Mouse (Mus musculus): Measurements from ENCODE around the gene Defb19.

The Defb19 gene

DNA sequence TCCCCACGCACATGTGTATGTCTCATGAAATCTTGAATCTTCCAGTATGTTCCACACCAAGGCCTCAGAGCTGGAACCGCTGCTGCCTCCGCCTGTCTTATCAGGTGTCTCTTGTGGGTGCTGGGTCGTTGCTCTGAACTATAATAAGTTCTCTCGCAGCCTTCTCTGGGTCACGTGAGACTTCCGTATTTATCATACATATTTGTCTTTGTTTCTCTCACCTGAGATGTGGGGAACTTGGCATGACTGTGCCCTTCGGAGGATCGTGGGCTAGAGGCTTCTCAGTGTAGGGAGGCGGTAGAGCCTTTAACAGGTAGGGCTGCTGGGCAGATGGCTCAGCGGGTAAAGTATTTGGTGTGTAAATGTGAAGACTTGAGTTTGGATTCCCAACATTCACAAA, 500 bp upstream of the Defb19 start:
- DNase-seq = no peak

DNA sequence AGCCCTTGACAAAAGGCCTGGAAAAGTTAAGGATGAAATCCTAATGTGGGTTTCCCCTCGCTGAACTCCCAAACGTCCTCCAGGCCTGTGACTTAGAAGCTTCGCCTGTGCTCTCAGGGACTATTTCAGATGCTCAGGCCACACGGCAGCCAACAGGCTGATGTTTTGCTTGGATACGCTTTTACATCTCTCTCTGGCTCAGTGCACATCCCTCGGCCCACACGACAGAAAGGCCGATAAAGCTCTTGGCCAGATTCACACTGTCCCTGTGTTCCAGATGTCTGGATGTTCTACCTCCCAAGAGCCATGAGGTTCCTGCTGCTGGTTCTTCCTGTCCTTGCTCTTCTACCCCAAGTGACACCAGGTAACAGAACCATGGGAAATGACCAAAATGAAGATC, 6.6 kb downstream of the Defb19 start:
- DNase-seq = no peak

- DNase-seq = no peak
Measured at GRCm38 (mm10) chr2:152572114-152572794, 7.9 kb downstream of the Defb19 start, which contains the start of gene Defb21. Gene Defb21, plus strand, starts transcription at chr2:152572744.

DNA sequence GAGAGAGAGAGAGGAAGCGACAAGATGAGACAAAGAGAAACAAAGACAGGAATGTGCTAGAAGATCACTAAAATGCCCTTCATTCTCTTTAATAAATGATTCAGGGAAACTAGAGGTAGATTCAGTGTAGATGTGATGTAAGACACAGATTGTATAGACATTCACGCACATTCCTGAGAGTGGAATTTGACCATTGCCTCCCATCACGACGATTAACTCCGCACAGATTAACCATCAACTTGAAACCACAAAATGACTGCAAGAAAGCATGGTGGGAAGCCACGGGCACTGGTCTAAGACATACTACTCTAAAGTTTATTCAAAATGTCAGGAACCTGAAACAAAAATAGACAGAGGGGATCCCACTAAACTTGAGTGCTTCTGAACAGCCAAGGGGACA, 9.8 kb downstream of the Defb19 start:
- DNase-seq = no peak

DNA sequence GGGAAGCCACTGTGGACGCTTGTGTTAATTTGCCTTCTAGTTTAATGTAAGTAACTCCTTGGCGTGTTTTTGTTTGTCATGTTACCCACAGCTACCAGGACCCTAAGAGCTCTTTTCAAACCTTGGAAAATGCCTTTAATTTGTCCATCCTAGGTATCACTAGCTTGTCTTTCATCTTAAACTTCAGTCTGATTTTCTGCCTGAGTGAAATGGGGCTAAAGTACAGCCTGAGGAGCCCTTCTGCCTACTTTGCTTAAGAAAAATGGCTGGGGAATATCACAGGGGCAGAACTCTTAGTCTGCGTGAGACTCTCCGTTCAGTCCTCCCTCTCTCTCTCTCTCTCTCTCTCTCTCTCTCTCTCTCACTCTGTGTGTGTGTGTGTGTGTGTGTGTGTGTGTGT, 10.2 kb downstream of the Defb19 start:
- no peak for DNase-seq

DNA sequence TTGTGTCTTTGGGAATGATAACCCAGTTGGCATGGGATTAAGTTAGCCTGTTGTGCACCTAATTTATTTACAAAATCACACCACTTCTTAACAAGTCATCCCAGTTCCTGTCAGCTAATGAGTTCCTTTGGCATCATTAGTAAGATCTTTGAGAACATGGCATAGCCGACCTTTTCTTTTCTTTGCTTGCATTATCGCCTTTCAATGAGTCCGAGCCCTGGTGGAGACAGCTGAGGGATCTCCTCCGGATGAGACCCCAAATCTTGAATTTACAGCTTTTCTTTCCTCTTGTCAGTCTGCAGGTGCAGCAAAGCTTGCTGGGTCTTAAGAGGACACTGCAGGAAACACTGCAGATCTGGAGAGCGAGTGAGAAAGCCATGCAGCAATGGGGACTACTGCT, 11.1 kb downstream of the Defb19 start, which contains the start of gene Gm17416:
Gene Gm17416 (plus strand): TSS at position 301 of the 400 bp plus-strand sequence.
- DNase-seq = no peak

DNA sequence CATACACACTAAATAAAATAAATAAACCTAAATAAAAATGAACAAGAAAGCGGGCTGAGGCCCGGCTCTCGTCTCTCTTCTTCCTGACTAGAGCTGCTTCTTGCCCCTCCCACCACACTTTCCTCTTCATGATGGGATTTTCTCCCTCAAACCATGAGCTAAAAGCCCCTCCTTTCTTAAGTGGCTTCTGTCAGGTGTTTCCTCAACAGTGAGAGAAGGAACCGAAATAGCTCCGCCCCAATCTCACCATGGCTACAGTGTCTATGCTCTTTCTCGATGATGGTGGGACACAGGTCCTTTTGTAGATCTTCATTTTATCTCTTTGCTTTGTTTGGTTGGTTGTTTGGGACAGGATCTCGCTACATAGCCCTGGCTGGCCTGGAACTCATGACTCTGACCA, 23.5 kb downstream of the Defb19 start:
- no peak for DNase-seq

DNA sequence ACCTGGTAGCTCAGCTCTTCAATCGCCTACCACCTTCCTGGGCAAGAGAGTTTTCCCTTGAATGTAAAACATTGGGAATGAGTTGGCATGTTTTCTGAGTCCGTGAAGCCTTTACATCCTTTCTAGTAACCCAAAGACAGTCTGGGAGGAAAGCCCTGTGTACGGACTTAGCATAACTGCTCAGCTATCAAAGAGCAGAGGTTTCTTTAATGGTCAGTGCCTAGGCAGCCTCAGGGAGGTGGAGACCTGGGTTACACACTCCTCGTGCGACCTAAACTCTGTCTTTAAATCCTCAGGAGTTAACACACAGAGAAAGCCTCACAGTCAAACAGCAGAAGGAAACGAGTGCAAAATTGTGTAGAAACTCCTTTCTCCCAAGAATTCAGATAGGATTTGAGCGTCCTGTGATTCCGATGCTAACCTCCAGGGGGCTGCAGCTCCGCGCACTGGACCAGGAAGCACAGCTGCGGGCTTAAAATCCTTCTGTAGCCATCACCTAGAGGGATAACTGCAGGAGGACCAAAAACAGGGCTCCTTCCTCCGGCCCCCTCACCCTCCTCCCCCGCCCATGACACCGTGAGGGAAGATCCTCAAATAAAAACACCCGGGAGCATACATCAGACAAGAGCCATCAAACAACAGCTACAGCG, 26.2 kb downstream of the Defb19 start:
- peak in 1 of 2 experiments; percentile 15 for DNase-seq

DNA sequence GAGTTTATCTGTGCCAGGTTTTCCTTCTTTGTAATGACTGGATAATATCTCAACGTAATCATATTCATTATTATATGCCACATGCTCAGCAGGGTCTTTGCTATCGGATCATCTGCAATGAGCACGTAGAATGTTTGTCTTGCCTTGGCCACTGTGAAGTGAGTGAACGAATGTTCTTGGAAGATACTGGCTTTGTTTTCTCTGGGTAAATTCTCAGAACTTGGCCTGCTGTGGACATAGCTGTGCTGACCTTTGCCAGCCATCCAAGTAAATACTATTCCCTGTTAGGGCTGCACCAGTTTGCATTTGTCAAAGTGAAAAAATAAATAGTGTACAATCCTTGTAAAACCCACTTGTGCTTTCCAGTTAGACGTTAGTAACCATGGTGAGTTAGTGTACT, 32.0 kb downstream of the Defb19 start:
- DNase-seq = no peak

DNA sequence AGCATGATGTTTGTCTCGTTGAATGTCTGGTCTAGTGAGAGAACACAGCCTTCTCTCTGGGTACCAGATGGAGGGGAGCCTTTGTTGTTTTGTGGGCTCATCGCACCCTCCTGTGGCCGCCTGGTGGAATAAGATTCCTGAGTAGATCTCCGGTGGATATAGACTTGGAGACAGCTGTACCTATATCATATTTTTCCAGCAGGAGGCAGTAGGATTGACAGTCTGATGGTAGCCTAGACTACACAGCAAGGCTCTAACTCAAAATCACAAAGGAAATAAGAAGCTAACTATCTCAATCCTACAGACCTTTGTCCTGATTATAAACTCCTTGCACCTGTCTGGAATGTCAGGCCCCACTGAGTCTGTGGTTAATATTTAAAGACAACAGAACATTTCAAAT, 35.4 kb downstream of the Defb19 start:
- DNase-seq = no peak

DNA sequence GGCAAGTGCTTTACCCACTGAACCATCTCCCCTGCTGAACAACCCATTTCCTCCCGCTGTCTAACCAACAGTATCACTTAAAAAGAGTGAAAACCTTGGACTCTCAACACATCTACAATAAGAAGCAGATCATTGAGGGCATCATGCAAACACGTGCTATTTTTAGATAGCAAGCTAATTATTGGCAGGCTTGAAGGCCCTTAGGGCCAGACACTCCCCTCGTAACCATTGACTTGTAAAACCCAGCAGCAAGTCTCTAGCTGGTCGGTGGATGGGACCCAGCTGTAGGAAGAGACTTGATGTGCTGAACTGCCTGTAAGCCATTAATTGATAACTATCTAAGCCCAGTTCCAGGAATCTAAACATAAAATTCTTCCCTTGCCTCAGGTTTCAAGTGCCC, 36.6 kb downstream of the Defb19 start:
- DNase-seq = no peak

- no peak for DNase-seq
Measured at GRCm38 (mm10) chr2:152542897-152543296, 37.2 kb downstream of the Defb19 start.

GRCm38 (mm10) chr2:152541979-152542378, 38.1 kb downstream of the Defb19 start:
- DNase-seq = no peak

DNA sequence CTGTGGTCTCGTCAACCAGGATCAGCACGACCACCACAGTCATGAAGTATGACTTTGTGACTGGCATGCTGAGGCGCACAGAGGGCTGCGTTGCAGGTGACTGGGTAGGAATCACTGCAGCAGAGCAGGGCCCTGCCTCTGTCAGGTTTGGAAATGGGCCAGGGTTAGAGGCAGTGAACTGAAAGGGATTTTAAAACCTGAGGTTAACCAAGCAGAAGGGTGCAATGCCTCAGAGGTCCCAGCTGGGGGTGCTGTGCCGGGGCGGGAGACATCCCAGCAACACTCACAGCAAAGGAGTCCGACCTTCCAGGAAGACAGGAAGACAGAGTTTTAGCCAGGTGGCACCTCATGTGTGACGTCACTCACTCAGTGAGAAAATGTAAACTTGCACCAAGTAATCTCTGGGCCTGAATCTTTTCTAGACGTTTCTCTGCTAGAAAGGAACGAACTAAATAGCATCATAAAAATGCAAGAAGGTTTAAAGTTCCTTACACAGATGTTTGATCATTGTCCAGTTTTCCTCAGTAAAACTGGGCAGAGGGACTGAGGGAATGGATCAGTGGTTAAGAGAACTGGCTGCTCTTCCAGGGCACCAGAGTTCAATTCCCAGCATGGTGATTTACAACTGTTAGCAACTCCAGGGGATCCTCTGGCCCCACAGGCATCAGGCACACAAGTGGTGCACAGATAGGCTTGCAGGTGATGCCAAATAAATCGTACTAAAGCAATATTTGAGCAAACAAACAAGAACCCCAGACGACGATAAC, 40.0 kb downstream of the Defb19 start, which contains the start of gene Defb29:
Gene Defb29 (minus strand): TSS at position 155 of the 767 bp plus-strand sequence.
- DNase-seq = no peak

All from spleen, adult 18-20 months (tissue).